Mouse (Mus musculus) mesoderm, embryonic 11.5 days (tissue): ENCODE results near the gene Olfr348.

Source experiments
- DNase-seq: peaks from one replicate; pipeline ENCODE4 v3.0.0-alpha.2; 2012; ENCODE audit warnings: low read depth, low spot score

Olfr348 gene

DNA sequence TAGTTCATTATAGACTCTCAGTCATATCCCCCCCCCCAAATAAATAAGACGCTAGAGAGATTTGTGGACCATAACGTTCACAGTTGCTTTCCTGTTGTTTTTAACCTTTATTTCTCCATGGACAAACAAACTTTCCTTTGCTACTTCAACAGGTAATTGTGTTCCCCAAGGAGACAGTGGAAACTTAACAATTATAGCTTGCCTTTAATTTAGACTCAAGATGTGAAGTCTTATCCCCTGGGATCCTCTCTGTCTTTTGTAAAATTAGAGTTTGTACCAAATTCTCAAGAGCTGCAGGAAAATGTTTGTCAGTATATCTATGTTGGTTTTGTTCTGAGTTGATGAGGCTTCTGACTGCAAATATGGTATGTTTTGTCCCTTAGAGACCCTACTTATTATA is at the start of gene Olfr348:
Gene Olfr348, plus strand, starts transcription at position 301 of the 400 bp plus-strand sequence.
- DNase-seq = no peak

- DNase-seq = no peak
Observed at GRCm38 (mm10) chr2:36736226-36736625, 47.9 kb upstream of the Olfr348 start.

DNA sequence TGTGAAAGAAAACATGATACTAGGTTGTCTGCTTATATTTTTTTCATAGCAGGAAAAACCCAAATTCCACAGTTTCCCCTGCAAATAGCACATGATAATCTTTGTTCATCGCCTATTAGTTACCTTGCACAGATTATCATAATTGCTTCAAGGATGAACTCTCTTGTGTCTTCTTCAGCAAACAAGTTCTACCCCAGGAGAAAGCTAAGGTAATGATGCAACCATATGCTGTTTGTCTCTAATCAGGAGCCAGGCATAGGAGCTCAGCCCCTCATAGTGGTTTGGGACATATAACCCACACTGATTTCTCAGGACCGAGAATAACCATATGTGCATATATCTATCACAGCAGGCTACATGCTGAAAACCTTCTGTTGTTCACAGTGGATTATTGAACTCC is 6.2 kb downstream of the Olfr348 start, which contains the start of gene Olfr50:
Gene Olfr50, plus strand, starts transcription at position 301 of the 400 bp plus-strand sequence.
- no peak for DNase-seq

GRCm38 (mm10) chr2:36816932-36817331 is 32.9 kb downstream of the Olfr348 start, which contains the start of gene Olfr3:
Gene Olfr3 (minus strand): TSS chr2:36817032.
- DNase-seq = no peak
